Mouse (Mus musculus) hindbrain, embryonic 14.5 days (tissue): ENCODE results near the gene Letmd1. TPM values are rescaled to one million over a fixed set of nuclear protein-coding genes. Genes with fewer than 3 reads are reported as not detected.

Experiments
- ATAC-seq: fragments of 200-750 bp; cut with Nextera tagmentation; 2 replicates; pipeline ENCODE4 v1.8.0; 2017; ENCODE audit warnings: moderate number of reproducible peaks, mild to moderate bottlenecking, moderate TSS enrichment, moderate library complexity; ENCODE audit not compliant: low FRiP score
- DNase-seq: peaks from one replicate; pipeline ENCODE4 v3.0.0-alpha.2; 2015; ENCODE audit warnings: low spot score
- H3K27ac ChIP-seq: fragments of 300-500 bp; sonication (generic); 2 replicates; pipeline ENCODE4 v1.5.1; 2014; ENCODE audit warnings: mild to moderate bottlenecking, moderate library complexity
- H3K27me3 ChIP-seq: fragments of 300-500 bp; sonication (generic); 2 replicates; pipeline ENCODE4 v1.6.1; 2014; ENCODE audit warnings: mild to moderate bottlenecking, low read length, mixed read lengths; ENCODE audit not compliant: control insufficient read depth, insufficient read depth
- H3K36me3 ChIP-seq: fragments of 300-500 bp; sonication (generic); replicated peaks from 2 replicates; pipeline ENCODE4 v1.6.1; 2014; ENCODE audit not compliant: control insufficient read depth, insufficient read depth
- H3K4me1 ChIP-seq: fragments of 300-500 bp; sonication (generic); replicated peaks from 2 replicates; pipeline ENCODE4 v1.6.1; 2014; ENCODE audit warnings: antibody characterized with exemption, low read length, mixed read lengths; ENCODE audit not compliant: control insufficient read depth, insufficient read depth
- H3K4me2 ChIP-seq: fragments of 300-500 bp; sonication (generic); replicated peaks from 2 replicates; pipeline ENCODE4 v1.6.1; 2014; ENCODE audit warnings: mild to moderate bottlenecking, moderate library complexity
- H3K4me3 ChIP-seq: fragments of 300-500 bp; sonication (generic); replicated peaks from 2 replicates; pipeline ENCODE4 v1.5.1; 2014; ENCODE audit warnings: mild to moderate bottlenecking, low read length
- H3K9ac ChIP-seq: fragments of 300-500 bp; sonication (generic); 2 replicates; pipeline ENCODE4 v1.6.1; 2014
- H3K9me3 ChIP-seq: fragments of 300-500 bp; sonication (generic); 2 replicates; pipeline ENCODE4 v1.6.1; 2016; ENCODE audit warnings: low read length; ENCODE audit not compliant: control insufficient read depth
- WGBS: fragments of 180-500 bp; shearing (Covaris S2); extraction: QIAGEN DNeasy Blood & Tissue Kit; methylation state at CpG from one replicate; pipeline ENCODE4 v1.1.7; 2014; 5-methylcytosine and 5-hydroxymethylcytosine counted together
- polyA plus RNA-seq: library from polyadenylated mRNA; unstranded; fragments of >200 nt; fragmentation: Nextera tagmentation; extraction: Ambion mirVana; gene quantifications from 2 replicates; pipeline ENCODE4 v1.2.1, GENCODE M21; 2014

Letmd1 gene
- polyA plus RNA-seq, 1 experiment from 2014 or later: 52.1 TPM

DNA sequence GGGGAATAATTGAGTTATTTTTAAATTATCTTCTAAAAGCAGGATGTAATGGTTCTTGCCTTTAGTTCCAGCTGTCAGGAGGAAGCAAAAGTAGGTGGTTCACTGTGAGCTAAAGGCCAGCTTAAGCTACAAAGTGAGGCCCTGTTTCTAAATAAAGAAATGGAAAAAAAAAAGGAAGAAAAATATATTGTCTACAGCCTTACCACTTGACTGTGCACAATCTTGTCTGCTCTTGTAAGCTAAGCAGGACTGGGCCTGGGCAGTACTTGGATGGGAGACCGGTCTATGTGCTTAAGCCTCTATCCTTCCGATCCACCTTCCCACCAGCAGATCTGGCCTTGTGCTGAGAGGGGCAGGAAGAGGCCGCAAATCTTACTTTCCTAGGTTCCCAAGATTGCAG lies 19.3 kb upstream of the Letmd1 start:
- no peaks in the 10 kb centered on the region for H3K36me3 ChIP-seq
- H3K4me2 ChIP-seq: no peak overlapping the region
- no peaks in the 10 kb centered on the region for H3K9me3 ChIP-seq
- H3K27ac ChIP-seq: no peak overlapping the region
- H3K4me1 ChIP-seq: no peaks in the 10 kb centered on the region
- H3K27me3 ChIP-seq: no peaks in the 10 kb centered on the region
- ATAC-seq: no peak
- H3K9ac ChIP-seq: no peak overlapping the region
- 93% methylated on average over 3 of the region's 3 CpGs for WGBS
- DNase-seq: no peak
- no peak overlapping the region for H3K4me3 ChIP-seq

GRCm38 (mm10) chr15:100451245-100451644 lies 17.6 kb upstream of the Letmd1 start:
- H3K4me2 ChIP-seq: no peak overlapping the region
- H3K4me1 ChIP-seq: no peaks in the 10 kb centered on the region
- no peak overlapping the region for H3K4me3 ChIP-seq
- DNase-seq (no peak), ATAC-seq (no peak)
- H3K27me3 ChIP-seq: no peaks in the 10 kb centered on the region
- no peak overlapping the region for H3K27ac ChIP-seq
- H3K9me3 ChIP-seq: no peaks in the 10 kb centered on the region
- H3K36me3 ChIP-seq: no peaks in the 10 kb centered on the region
- 60% methylated on average over 16 of the region's 16 CpGs for WGBS
- no peak overlapping the region for H3K9ac ChIP-seq

DNA sequence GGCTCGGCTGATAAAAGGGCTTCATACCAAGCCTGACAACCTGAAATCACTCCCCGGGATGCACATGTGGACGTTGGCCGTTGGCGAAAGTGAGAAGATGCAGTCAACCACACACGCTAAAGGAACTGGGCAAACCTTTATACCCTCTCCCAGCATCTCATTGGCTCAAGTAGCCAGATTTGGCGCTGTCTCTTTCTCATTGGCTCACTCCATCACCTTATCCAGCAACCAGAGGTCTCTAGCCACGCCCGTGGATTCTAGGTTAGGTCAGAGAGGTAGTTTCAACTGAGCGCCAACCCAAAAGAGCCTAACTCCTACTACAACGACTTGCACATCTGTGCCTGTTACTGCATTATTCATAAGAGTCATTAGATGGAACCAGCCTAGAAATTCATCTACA lies 16.3 kb upstream of the Letmd1 start:
- DNase-seq (no peak), ATAC-seq (no peak)
- 85% methylated on average over 11 of the region's 11 CpGs for WGBS
- no peak overlapping the region for H3K4me3 ChIP-seq
- H3K27me3 ChIP-seq: no peaks in the 10 kb centered on the region
- no peak overlapping the region for H3K9ac ChIP-seq
- no peaks in the 10 kb centered on the region for H3K9me3 ChIP-seq
- H3K4me2 ChIP-seq: no peak overlapping the region
- H3K4me1 ChIP-seq: no peaks in the 10 kb centered on the region
- no peak overlapping the region for H3K27ac ChIP-seq
- H3K36me3 ChIP-seq: no peaks in the 10 kb centered on the region

DNA sequence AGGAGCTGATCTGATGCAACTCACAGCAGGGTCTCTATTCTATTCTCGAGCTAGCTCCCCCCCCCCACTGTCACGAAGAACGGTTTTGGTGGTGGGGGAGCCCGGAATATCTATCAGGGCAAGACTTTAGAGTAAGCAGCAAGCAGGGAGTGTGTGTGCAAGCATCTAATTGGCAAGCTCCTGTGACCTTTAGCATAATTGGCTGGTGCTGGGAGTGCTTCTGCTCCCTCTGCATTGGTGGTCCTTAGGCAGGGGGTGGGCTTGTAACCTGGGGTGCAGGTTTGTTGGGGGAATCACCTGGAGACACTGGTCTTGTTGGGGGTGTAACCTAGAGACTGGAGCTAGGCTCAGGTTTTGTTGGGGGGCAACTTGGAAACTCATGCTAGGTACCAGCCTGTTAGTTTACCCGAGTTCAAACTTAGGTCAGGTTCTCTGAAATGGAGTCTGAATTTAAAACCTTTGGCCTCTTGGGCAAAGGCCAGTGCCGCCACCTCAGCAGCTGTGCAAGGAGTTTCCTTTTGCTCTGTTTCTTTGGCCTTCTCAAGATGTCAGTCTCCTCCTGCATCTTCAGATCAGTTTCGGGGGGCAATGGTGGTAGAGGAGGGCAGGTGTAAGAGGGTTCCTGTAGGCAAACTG lies 12.3 kb upstream of the Letmd1 start:
- Histone ChIP-seq H3K27me3 (no peaks in the 10 kb centered on the region), H3K27ac (no peak overlapping the region), H3K36me3 (no peaks in the 10 kb centered on the region), H3K9me3 (no peaks in the 10 kb centered on the region), H3K4me2 (no peak overlapping the region), H3K4me3 (no peak overlapping the region), H3K9ac (no peak overlapping the region), H3K4me1 (no peaks in the 10 kb centered on the region)
- no peak for ATAC-seq
- 61% methylated on average over 7 of the region's 7 CpGs for WGBS
- DNase-seq: no peak

DNA sequence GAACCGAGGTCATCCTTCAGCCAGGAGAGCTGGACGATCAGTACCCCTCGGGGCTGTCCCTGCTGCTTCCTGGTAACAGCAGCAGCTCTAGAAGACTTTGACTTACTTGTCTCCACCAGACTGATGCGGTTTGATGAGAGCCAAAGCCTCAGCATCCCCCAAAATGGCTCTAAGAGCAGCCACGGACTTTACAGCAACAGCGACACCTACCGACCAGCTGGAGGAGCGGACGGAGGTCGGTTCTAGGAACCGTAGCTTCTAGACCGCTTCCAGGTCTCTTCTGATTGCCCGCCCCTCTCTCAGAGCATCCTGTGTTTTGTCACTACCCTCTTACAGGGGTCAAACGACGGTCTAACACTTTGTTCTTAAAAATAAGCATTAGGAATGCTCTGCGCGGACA lies 11.5 kb upstream of the Letmd1 start:
- Histone ChIP-seq H3K27ac (no peak overlapping the region), H3K36me3 (no peaks in the 10 kb centered on the region), H3K4me2 (no peak overlapping the region), H3K9ac (no peak overlapping the region), H3K9me3 (no peaks in the 10 kb centered on the region), H3K4me1 (no peaks in the 10 kb centered on the region), H3K4me3 (no peak overlapping the region), H3K27me3 (no peaks in the 10 kb centered on the region)
- DNase-seq (peak; percentile 92), ATAC-seq (no peak; the same call in 1 of the 2 replicates)
- 11% methylated on average over 17 of the region's 17 CpGs for WGBS

- DNase-seq (peak; percentile 71), ATAC-seq (no peak)
- no peak overlapping the region for H3K27ac ChIP-seq
- WGBS: 45% methylated on average over 10 of the region's 10 CpGs
- no peak overlapping the region for H3K4me3 ChIP-seq
- no peaks in the 10 kb centered on the region for H3K9me3 ChIP-seq
- H3K9ac ChIP-seq: no peak overlapping the region
- no peaks in the 10 kb centered on the region for H3K36me3 ChIP-seq
- H3K4me2 ChIP-seq: no peak overlapping the region
- no peaks in the 10 kb centered on the region for H3K4me1 ChIP-seq
- no peaks in the 10 kb centered on the region for H3K27me3 ChIP-seq
Observed at GRCm38 (mm10) chr15:100458055-100458454, 10.8 kb upstream of the Letmd1 start.

DNA sequence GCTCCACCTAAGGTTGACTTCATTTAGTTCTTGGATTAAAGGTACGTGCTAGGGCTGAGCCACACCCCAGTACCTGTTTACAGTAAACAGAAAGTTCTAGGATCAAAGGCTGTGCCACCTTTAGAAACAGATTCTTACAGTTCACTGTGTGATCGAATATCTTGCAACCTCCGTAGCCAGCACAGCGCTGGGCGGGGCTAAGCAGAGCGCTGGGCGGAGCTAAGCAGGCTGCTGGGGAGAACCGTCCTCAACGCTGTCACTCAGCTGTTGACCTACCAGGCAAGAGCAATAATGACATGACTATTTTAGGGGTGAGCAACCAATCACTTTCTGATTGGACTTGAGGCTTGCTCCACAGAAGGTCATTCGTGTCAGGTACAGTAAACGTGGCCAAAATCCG lies 7.9 kb upstream of the Letmd1 start:
- H3K4me2 ChIP-seq: no peak overlapping the region
- H3K9ac ChIP-seq: no peak overlapping the region
- no peak overlapping the region for H3K4me3 ChIP-seq
- H3K9me3 ChIP-seq: no peaks in the 10 kb centered on the region
- H3K27ac ChIP-seq: no peak overlapping the region
- 11% methylated on average over 12 of the region's 12 CpGs for WGBS
- no peaks in the 10 kb centered on the region for H3K27me3 ChIP-seq
- H3K36me3 ChIP-seq: no peaks in the 10 kb centered on the region
- DNase-seq (no peak), ATAC-seq (no peak)
- H3K4me1 ChIP-seq: no peaks in the 10 kb centered on the region

GRCm38 (mm10) chr15:100461646-100462045 lies 7.2 kb upstream of the Letmd1 start:
- 70% methylated on average over 9 of the region's 9 CpGs for WGBS
- H3K27ac ChIP-seq: no peak overlapping the region
- H3K27me3 ChIP-seq: no peaks in the 10 kb centered on the region
- DNase-seq: no peak
- H3K9ac ChIP-seq: no peak overlapping the region
- H3K4me1 ChIP-seq: no peaks in the 10 kb centered on the region
- no peaks in the 10 kb centered on the region for H3K36me3 ChIP-seq
- no peaks in the 10 kb centered on the region for H3K9me3 ChIP-seq
- no peak overlapping the region for H3K4me2 ChIP-seq
- H3K4me3 ChIP-seq: no peak overlapping the region
- ATAC-seq: no peak

GRCm38 (mm10) chr15:100462086-100462485 lies 6.7 kb upstream of the Letmd1 start:
- no peak overlapping the region for H3K27ac ChIP-seq
- H3K4me3 ChIP-seq: no peak overlapping the region
- DNase-seq (no peak), ATAC-seq (no peak)
- no peaks in the 10 kb centered on the region for H3K9me3 ChIP-seq
- H3K9ac ChIP-seq: no peak overlapping the region
- H3K4me2 ChIP-seq: no peak overlapping the region
- H3K36me3 ChIP-seq: no peaks in the 10 kb centered on the region
- no peaks in the 10 kb centered on the region for H3K4me1 ChIP-seq
- no peaks in the 10 kb centered on the region for H3K27me3 ChIP-seq
- WGBS: 75% methylated on average over 5 of the region's 5 CpGs

DNA sequence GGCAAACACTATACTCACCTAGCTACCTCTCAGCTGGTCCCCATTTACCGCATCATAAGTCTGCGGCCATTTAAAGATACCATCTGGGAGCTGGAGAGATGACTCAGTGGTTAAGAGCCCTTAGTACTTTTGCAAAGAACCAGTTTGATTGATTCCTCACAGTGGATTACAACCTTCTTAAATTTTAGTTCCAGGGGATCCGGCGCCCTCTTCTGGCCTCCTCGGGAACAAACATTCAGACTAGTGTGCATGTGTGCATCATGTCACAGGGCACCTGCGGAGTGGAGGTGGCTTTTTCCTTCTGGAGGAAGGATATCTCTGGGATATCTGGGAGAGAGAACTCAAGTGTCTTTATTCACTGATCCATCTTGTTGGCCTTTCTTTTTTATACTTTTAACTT lies 5.1 kb upstream of the Letmd1 start:
- peak; percentile 70 for DNase-seq
- peaks cover 8% of the 10 kb centered on the region for H3K4me1 ChIP-seq
- H3K9ac ChIP-seq: no peak overlapping the region
- no peak for ATAC-seq
- no peak overlapping the region for H3K4me2 ChIP-seq
- no peaks in the 10 kb centered on the region for H3K36me3 ChIP-seq
- no peak overlapping the region for H3K27ac ChIP-seq
- no peaks in the 10 kb centered on the region for H3K27me3 ChIP-seq
- H3K9me3 ChIP-seq: no peaks in the 10 kb centered on the region
- H3K4me3 ChIP-seq: no peak overlapping the region
- 27% methylated on average over 6 of the region's 6 CpGs for WGBS
